Mouse (Mus musculus): ENCODE data around the gene Ubl5.

DNA sequence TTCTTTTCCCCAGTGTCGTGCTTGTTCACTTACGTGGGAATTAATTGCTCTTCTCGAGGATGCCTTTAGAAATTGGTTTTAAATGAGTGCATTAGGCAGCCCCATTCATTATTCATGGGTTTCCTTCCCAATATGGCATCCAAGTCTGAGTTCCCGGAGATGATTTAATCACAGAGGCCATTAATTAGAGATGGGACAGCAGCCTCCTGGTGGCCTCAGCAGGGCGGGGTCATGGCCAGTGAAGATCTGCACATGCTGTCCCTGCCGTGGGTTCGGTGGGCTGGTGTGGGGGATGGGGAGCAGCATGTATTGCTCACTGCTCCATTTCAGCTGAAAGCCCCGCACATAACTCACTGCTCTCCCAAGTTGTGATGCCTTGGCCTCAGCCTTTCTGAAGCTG lies 23.2 kb downstream of the Ubl5 start:
- TF ChIP-seq CTCF (IDR thresholded peaks at IDR 0.05; ENCODE audit: low read depth) (no peak), EP300 (IDR thresholded peaks at IDR 0.05; ENCODE audit: low read depth) (no peak)

Measured in heart, postnatal 0 days (tissue).